Mouse (Mus musculus) midbrain, embryonic 15.5 days (tissue): ENCODE measurements around the gene Clp1. TPM values are rescaled to one million over a fixed set of nuclear protein-coding genes. Genes with fewer than 3 reads are reported as not detected.
"Not testable (repeated sequence)": the region's sequence is repeated elsewhere in the genome, so short reads cannot be mapped to it uniquely, and the experiment has no call there.

Source experiments
- ATAC-seq: fragments of 200-750 bp; cut with Nextera tagmentation; replicated peaks from 2 replicates; pipeline ENCODE4 v1.8.0; 2017; ENCODE audit warnings: moderate TSS enrichment
- H3K27ac ChIP-seq: fragments of 300-500 bp; sonication (generic); 2 replicates; pipeline ENCODE4 v1.5.1; 2015; ENCODE audit warnings: mild to moderate bottlenecking, inconsistent platforms
- H3K27me3 ChIP-seq: fragments of 300-500 bp; sonication (generic); replicated peaks from 2 replicates; pipeline ENCODE4 v1.6.1; 2015; ENCODE audit warnings: inconsistent platforms
- H3K36me3 ChIP-seq: fragments of 300-500 bp; sonication (generic); replicated peaks from 2 replicates; pipeline ENCODE4 v1.6.1; 2015; ENCODE audit warnings: inconsistent platforms
- H3K4me1 ChIP-seq: fragments of 300-500 bp; sonication (generic); 2 replicates; pipeline ENCODE4 v1.6.1; 2015; ENCODE audit warnings: inconsistent platforms
- H3K4me2 ChIP-seq: fragments of 300-500 bp; sonication (generic); 2 replicates; pipeline ENCODE4 v1.6.1; 2015; ENCODE audit warnings: inconsistent platforms, mild to moderate bottlenecking, moderate library complexity
- H3K4me3 ChIP-seq: fragments of 300-500 bp; sonication (generic); 2 replicates; pipeline ENCODE4 v1.5.1; 2015; ENCODE audit warnings: mild to moderate bottlenecking, inconsistent platforms
- H3K9ac ChIP-seq: fragments of 300-500 bp; sonication (generic); 2 replicates; pipeline ENCODE4 v1.6.1; 2015; ENCODE audit warnings: mild to moderate bottlenecking, inconsistent platforms
- H3K9me3 ChIP-seq: fragments of 300-500 bp; sonication (generic); 2 replicates; pipeline ENCODE4 v1.6.1; 2016; ENCODE audit warnings: inconsistent platforms
- WGBS: fragments of 180-500 bp; shearing (Covaris S2); methylation state at CpG from one replicate; pipeline ENCODE4 v1.1.7; 2015; ENCODE audit warnings: mixed read lengths; 5-methylcytosine and 5-hydroxymethylcytosine counted together
- polyA plus RNA-seq: library from polyadenylated mRNA; unstranded; fragments of >200 nt; fragmentation: Nextera tagmentation; extraction: Ambion mirVana; gene quantifications from 2 replicates; pipeline ENCODE4 v1.2.1, GENCODE M21; 2015

The Clp1 gene
- polyA plus RNA-seq, 1 experiment from 2014 or later: 24.4 TPM

- H3K9ac ChIP-seq: peak overlapping the region; percentile 30
- H3K4me3 ChIP-seq: peak overlapping the region; percentile 62
- no peaks in the 10 kb centered on the region for H3K36me3 ChIP-seq
- no peak for ATAC-seq
- WGBS: 6% methylated on average over 27 of the region's 27 CpGs
- H3K27ac ChIP-seq: peak overlapping the region; percentile 21; the same call in 1 of the 2 replicates
- H3K9me3 ChIP-seq: no peaks in the 10 kb centered on the region
- H3K4me1 ChIP-seq: peaks cover 74% of the 10 kb centered on the region
- no peaks in the 10 kb centered on the region for H3K27me3 ChIP-seq
- peak overlapping the region; percentile 78 for H3K4me2 ChIP-seq
Measured at GRCm38 (mm10) chr2:84736312-84737161, 9.4 kb upstream of the Clp1 start.

GRCm38 (mm10) chr2:84735346-84735920, 8.3 kb upstream of the Clp1 start:
- no peaks in the 10 kb centered on the region for H3K36me3 ChIP-seq
- peaks cover 63% of the 10 kb centered on the region for H3K4me1 ChIP-seq
- H3K9ac ChIP-seq: peak overlapping the region; percentile 65
- H3K27ac ChIP-seq: peak overlapping the region; percentile 83
- peak overlapping the region; percentile 62 for H3K4me3 ChIP-seq
- H3K27me3 ChIP-seq: no peaks in the 10 kb centered on the region
- WGBS: 19% methylated on average over 7 of the region's 7 CpGs
- ATAC-seq: 0 out of 2 replicates have a peak, but pooled peaks have one; percentile 1
- no peaks in the 10 kb centered on the region for H3K9me3 ChIP-seq
- H3K4me2 ChIP-seq: peak overlapping the region; percentile 78

- Histone ChIP-seq H3K9me3 (no peaks in the 10 kb centered on the region), H3K4me2 (peak overlapping the region; percentile 78), H3K27ac (peak overlapping the region; percentile 83), H3K36me3 (no peaks in the 10 kb centered on the region), H3K27me3 (no peaks in the 10 kb centered on the region), H3K9ac (peak overlapping the region; percentile 65), H3K4me3 (peak overlapping the region; percentile 62), H3K4me1 (peaks cover 58% of the 10 kb centered on the region)
- ATAC-seq: no peak
- 2% methylated on average over 2 of the region's 2 CpGs for WGBS
Measured at GRCm38 (mm10) chr2:84734919-84735318, 7.8 kb upstream of the Clp1 start.

GRCm38 (mm10) chr2:84734351-84734864, 7.3 kb upstream of the Clp1 start:
- Histone ChIP-seq H3K27ac (peak overlapping the region; percentile 83), H3K9ac (peak overlapping the region; percentile 65), H3K9me3 (no peaks in the 10 kb centered on the region), H3K4me1 (peaks cover 55% of the 10 kb centered on the region), H3K36me3 (no peaks in the 10 kb centered on the region), H3K4me3 (peak overlapping the region; percentile 62), H3K27me3 (no peaks in the 10 kb centered on the region), H3K4me2 (peak overlapping the region; percentile 78)
- 0% methylated on average over 11 of the region's 11 CpGs for WGBS
- ATAC-seq: peak; percentile 67

GRCm38 (mm10) chr2:84733579-84734300, 6.6 kb upstream of the Clp1 start, which contains the start of gene Ypel4:
Gene Ypel4, plus strand, starts transcription at chr2:84734058.
- Histone ChIP-seq H3K27me3 (no peaks in the 10 kb centered on the region), H3K4me2 (peak within 1 kb of the TSS; percentile 78), H3K9me3 (no peaks in the 10 kb centered on the region), H3K4me3 (peak within 1 kb of the TSS; percentile 62), H3K4me1 (peaks cover 48% of the 10 kb centered on the region), H3K36me3 (no peaks in the 10 kb centered on the region), H3K9ac (peak within 1 kb of the TSS; percentile 65), H3K27ac (peak within 1 kb of the TSS; percentile 83)
- WGBS: 0% methylated on average over 8 of the region's 8 CpGs
- ATAC-seq: peak; percentile 83

- Histone ChIP-seq H3K9me3 (no peaks in the 10 kb centered on the region), H3K27ac (no peak overlapping the region), H3K4me3 (no peak overlapping the region), H3K4me2 (no peak overlapping the region), H3K9ac (no peak overlapping the region), H3K36me3 (no peaks in the 10 kb centered on the region), H3K27me3 (no peaks in the 10 kb centered on the region), H3K4me1 (peaks cover 38% of the 10 kb centered on the region)
- no peak for ATAC-seq
- 73% methylated on average over 1 of the region's 1 CpGs for WGBS
Measured at GRCm38 (mm10) chr2:84732394-84732793, 5.2 kb upstream of the Clp1 start.

- no peak overlapping the region for H3K9ac ChIP-seq
- H3K4me1 ChIP-seq: peaks cover 31% of the 10 kb centered on the region
- H3K27ac ChIP-seq: no peak overlapping the region
- ATAC-seq: no peak
- no peaks in the 10 kb centered on the region for H3K36me3 ChIP-seq
- H3K4me3 ChIP-seq: no peak overlapping the region
- H3K27me3 ChIP-seq: no peaks in the 10 kb centered on the region
- no peak overlapping the region for H3K4me2 ChIP-seq
- no peaks in the 10 kb centered on the region for H3K9me3 ChIP-seq
- 86% methylated on average over 3 of the region's 3 CpGs for whole genome bisulfite sequencing
Measured at GRCm38 (mm10) chr2:84731206-84731605, 4.1 kb upstream of the Clp1 start.

GRCm38 (mm10) chr2:84728191-84728590, 1.0 kb upstream of the Clp1 start:
- not testable (repeated sequence) for H3K27me3 ChIP-seq, H3K27ac ChIP-seq, H3K9me3 ChIP-seq, ATAC-seq, H3K36me3 ChIP-seq, H3K9ac ChIP-seq
- WGBS: 83% methylated on average over 5 of the region's 5 CpGs
- peak overlapping the region; percentile 58; the same call in 1 of the 2 replicates for H3K4me3 ChIP-seq
- peak overlapping the region; percentile 72; the same call in 1 of the 2 replicates for H3K4me2 ChIP-seq
- H3K4me1 ChIP-seq: peaks cover 31% of the 10 kb centered on the region

GRCm38 (mm10) chr2:84726716-84727115, 434 bp downstream of the Clp1 start:
- Histone ChIP-seq H3K9me3 (no peaks in the 10 kb centered on the region), H3K4me3 (peak overlapping the region; percentile 58), H3K27me3 (no peaks in the 10 kb centered on the region), H3K9ac (peak overlapping the region; percentile 57), H3K36me3 (peaks cover 10% of the 10 kb centered on the region; the same call in 1 of the 2 replicates), H3K4me2 (peak overlapping the region; percentile 72), H3K27ac (peak overlapping the region; percentile 87; the same call in 1 of the 2 replicates), H3K4me1 (peaks cover 29% of the 10 kb centered on the region)
- WGBS: 6% methylated on average over 9 of the region's 9 CpGs
- ATAC-seq: peak; percentile 13

- Histone ChIP-seq H3K36me3 (peaks cover 10% of the 10 kb centered on the region; the same call in 1 of the 2 replicates), H3K4me2 (peak overlapping the region; percentile 72; the same call in 1 of the 2 replicates), H3K4me3 (no peak overlapping the region), H3K27me3 (no peaks in the 10 kb centered on the region), H3K9ac (0 out of 2 replicates have a peak overlapping the region, but pooled peaks have one; percentile 3), H3K4me1 (peaks cover 29% of the 10 kb centered on the region), H3K9me3 (no peaks in the 10 kb centered on the region), H3K27ac (no peak overlapping the region)
- ATAC-seq: no peak
- 94% methylated on average over 10 of the region's 10 CpGs for WGBS
Measured at GRCm38 (mm10) chr2:84725770-84726169, 1.4 kb downstream of the Clp1 start.

GRCm38 (mm10) chr2:84723856-84724255, 3.3 kb downstream of the Clp1 start:
- no peaks in the 10 kb centered on the region for H3K9me3 ChIP-seq
- H3K9ac ChIP-seq: no peak overlapping the region
- ATAC-seq: no peak

More at GRCm38 (mm10) chr2:84723856-84724255, 3.3 kb downstream of the Clp1 start:
- Histone ChIP-seq H3K4me2 (no peak overlapping the region), H3K27ac (no peak overlapping the region), H3K4me3 (no peak overlapping the region), H3K36me3 (peaks cover 10% of the 10 kb centered on the region; the same call in 1 of the 2 replicates), H3K27me3 (no peaks in the 10 kb centered on the region), H3K4me1 (peaks cover 29% of the 10 kb centered on the region)
- WGBS: 97% methylated on average over 14 of the region's 14 CpGs
